Mouse (Mus musculus): ENCODE results near the gene Nfkbib. TPM values are rescaled to one million over a fixed set of nuclear protein-coding genes. Genes with fewer than 3 reads are reported as not detected.
A peak's percentile ranks its signal among the peaks of the same experiment; 100 is the strongest.

Nfkbib gene
- total RNA-seq (2021), result 10 to 100 TPM; 25.1 to 25.3 TPM
- long read RNA-seq, experiment 1, transcript Nfkbib-202 (6 exons, 1,243 nt), result major isoform, 55 of 84 reads
- long read RNA-seq, experiment 1, partial matches to known transcripts, result 28 of 84 reads
- long read RNA-seq, experiment 1, other reads (novel, unspliced or antisense), result 1 of 84 reads
- long read RNA-seq, experiment 2, transcript Nfkbib-202 (6 exons, 1,243 nt), result major isoform, 28 of 35 reads
- long read RNA-seq, experiment 2, partial matches to known transcripts, result 7 of 35 reads
- long read RNA-seq, experiment 2, other reads (novel, unspliced or antisense), result 0 of 35 reads

GRCm38 (mm10) chr7:28767462-28767965 is at the start of gene Nfkbib:
Nfkbib (minus strand) TSS chr7:28767512.
- DNase-seq, result no peak

DNA sequence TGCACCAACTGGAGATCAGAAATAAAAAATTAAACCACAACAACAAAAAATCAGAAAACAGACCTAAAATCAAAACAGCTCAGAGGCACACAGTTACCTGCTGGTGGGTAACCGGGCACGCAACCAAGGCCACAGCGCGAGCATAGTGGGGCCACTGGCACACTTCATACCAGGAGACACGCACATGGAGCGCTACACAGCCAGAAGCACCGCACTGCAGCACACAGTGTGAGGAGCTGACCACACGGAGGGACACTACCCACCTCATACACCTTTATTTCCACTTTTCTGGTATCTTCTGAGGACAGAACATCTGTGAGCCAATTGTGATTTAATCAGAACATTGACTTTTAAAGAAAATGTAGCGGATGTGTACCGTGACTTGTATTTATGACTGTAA is 49.6 kb upstream of the Nfkbib start:
- DNase-seq, result no peak

DNA sequence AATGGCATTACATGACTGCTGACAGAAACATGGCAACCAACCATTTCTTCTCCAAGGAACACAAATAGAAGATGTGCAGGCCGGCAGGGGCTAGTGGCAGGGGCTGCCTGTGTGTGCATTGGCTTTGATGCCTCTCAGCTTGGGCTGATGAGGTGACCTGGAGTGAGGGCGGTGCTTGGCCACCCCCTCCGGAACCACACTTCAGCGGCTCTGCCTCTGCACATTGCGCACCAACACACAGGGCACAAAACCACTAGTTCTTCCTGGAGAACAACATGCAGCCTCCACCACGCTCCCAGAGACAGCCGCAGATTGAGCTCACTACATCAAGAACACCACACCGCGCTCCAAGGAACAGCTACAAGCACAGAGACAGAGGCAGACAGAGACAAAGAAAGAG is 48.9 kb upstream of the Nfkbib start:
- DNase-seq, result no peak

- no peak for DNase-seq
Observed at GRCm38 (mm10) chr7:28815230-28815629, 47.9 kb upstream of the Nfkbib start.

DNA sequence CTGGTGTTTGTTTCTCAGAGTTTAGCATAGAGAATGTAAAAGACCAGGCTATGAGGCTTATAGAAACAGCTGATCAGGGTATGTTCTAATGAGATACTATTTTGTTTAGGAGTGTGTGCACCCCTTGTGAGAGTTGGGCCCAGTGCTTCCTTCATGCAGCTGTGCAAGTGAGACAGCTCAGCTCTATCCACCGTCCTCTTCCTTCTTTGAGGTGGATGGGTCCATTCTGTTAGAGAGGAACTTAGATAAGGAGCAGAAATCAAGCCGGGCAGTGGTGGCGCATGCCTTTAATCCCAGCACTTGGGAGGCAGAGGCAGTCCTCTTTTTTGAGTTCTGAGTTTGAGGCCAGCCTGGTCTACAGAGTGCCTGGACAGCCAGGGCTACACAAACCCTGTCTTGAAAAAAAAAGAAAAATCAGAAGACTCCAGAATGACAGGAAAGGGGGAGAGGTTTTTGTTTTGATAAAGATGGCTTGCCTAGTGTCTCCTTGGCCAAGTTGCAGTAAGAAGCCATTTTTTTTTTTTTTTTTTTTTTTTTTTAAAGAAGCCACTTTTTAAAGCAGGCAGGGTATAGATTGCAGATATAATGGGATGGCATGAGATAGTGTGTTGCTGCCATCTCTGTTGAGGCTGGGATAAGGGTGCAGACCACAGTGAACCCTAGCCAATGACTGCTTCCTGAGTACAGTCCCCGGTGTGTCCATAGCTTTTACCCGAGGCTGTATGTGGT is 47.2 kb upstream of the Nfkbib start:
- DNase-seq, result no peak

GRCm38 (mm10) chr7:28812949-28813348 is 45.6 kb upstream of the Nfkbib start:
- no peak for DNase-seq

DNA sequence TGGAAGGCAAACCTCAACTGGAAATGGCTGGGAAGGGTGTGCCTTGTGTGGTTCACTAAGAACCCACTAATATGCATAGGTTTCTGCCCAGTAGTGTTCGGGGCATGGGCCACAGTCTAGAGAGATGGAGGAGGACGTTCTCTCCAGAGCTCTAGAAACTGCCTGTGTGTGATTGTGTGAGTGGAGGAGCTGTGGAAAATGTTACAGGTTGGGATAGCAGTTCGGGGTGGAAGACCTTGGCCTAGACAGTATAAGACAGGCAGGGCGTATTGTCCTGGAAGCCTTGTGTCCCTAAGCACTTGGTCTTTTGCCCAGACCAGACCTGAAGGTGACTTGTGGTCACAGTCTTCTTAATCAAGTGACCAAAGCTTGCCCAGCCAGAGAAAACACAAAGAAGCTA is 45.1 kb upstream of the Nfkbib start:
- no peak for DNase-seq

DNA sequence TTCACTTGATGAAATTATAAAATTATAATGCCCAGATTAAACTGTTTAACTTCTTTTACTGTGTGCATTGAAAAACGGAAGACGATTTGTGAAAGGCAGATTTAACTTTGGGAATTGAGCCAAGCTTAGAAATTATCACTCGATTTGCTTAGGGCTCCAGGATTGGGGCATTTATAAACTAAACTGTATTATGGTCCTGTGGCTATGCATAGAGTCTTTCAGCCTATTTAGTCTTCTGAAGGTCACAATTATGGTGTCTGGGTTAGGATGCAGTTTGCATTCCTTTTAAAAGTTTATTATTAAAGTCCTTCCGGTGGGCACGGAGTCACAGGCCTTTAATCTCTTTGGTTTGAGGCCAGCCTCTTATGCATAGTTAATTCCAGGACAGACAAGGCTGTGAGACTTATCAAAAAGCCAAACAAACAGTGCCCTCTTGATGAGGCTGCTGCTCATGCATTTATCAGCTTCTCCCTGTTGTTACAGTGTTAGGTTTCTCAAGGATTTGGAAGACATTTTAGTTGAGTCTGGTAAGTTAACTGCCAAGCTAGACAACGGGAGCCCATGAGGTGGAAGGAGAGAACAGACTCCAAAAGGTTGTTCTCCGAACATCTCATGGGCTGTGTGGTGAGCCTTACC is 44.4 kb upstream of the Nfkbib start:
- DNase-seq, result no peak

- DNase-seq, result peak; percentile 97
Observed at GRCm38 (mm10) chr7:28811228-28811627, 43.9 kb upstream of the Nfkbib start.

DNA sequence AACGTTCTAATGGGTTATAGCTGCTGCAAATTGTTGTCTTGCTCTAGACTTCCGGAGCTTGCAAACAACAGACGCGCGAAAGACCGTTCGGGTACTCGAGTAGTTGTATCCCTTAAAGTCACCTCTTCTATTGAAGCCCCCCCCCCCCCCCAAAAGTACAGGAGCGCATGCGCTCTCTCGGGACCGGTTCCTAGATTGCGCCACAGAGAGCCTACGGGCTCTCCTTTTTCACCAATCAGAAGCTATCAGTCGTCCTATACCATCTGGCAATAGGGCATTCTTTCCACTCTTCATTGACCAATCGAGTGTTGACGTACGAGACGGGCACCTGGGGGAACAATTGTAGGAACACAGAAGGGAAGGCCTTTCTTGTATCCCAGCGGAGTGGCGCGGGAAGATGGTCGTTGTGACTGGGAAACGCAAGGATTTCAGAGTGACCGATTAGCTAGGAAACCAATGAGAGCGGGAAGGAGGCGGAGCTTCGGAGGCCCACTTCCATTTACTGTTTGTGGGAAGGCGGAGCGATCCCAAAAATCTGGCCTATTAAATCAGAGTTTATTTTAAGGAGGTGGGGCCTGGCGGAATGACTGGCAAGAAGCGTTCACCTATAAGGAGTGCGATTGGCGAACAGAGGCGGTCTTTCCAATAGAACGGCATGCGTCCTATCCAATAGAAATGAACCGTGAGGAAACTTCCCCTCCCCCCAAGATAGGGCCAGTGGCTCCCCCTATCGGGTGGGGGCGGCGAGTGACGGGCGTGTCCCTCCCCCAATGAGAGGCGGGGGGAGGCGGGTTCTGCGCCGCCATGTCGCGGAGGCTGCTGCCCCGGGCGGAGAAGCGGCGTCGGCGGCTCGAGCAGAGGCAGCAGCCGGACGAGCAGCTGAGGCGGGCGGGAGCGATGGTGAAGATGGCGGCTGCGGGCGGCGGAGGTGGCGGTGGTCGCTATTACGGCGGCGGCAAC is 43.1 kb upstream of the Nfkbib start:
- DNase-seq, result peak; percentile 99

GRCm38 (mm10) chr7:28809401-28810089 is 42.2 kb upstream of the Nfkbib start:
- DNase-seq, result peak; percentile 79

DNA sequence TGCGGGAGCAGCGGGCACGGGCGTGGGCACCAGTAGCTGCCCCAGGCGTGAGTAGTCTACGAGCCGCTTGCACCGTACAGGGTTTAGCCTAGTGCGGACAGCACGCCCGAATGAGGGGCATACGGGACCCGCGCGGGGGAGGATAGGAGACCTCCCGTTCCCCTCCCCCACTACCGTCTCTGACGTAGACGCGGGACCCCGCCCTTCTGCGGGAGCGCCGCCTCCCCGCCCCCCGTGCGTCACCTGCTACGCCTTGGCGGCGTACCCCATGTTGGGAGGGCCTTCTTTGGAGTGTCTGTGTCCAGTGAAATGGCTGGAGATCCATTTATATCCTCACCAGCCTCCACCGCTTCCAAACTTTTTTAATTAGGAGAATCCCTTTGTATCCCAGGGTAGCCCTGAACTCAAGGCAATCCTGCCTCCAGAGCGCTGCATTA is 41.7 kb upstream of the Nfkbib start:
- DNase-seq, result peak; percentile 99

DNA sequence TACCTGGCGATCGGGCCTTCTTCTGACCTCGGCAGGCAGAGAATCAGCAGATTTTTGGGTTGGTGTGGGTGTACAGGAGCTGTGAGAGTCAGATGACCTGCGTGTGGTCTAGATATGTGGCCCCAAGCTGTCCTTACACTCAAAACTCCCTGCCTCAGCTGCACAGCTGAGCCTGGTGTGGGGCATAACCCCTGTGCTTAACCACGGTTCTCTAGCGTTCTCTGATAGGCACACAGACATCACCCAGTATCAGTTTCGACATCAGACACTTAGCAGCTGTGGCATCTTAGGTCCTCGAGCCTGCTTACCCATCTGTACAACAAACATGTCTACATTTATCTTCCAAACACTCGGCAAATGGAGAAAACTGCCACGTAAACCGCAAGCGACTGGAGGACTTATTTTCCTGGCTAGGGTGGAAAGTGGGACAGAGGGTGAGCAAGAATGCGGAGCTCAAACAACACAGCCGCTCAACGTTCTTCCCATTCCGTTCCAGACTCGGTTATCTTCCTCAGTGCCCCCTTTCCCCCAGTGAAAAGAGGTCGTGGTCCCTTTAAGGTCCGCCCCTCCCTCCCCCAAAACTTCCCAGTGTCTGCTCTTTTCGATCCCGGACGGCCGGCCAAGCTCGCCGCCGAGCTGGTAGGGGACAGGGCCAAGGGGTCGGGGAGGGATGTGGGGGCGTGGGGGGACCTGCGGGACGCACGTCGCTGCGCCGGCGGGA is 41.1 kb upstream of the Nfkbib start, which contains the start of gene Hnrnpl:
Gene Hnrnpl, plus strand, starts transcription at position 321 of the 721 bp plus-strand sequence.
- no peak for DNase-seq

- DNase-seq, result peak; percentile 76
Observed at GRCm38 (mm10) chr7:28807641-28808220, 40.4 kb upstream of the Nfkbib start.

DNA sequence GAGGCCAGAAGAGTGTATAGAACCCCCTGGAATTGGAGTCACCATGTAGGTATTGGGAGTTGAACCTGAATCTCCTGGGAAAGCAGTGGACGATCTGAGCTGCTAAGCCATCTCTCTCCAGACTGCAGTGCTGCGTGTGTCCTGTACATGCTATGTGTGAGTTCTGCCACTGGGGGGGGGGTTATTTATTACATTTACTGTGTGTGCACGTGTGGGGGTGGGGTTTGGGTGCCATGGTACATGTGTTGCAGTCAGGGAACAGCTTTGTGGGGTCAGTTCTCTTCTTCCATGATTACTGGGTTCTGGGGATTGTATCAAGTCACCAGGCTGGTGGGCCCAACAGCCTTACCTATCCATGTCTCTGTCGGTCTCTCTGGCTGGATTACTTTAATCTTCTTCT is 39.6 kb upstream of the Nfkbib start:
- no peak for DNase-seq

GRCm38 (mm10) chr7:28803756-28804155 is 36.4 kb upstream of the Nfkbib start:
- no peak for DNase-seq

- no peak for DNase-seq
Observed at GRCm38 (mm10) chr7:28802846-28803588, 35.7 kb upstream of the Nfkbib start.

DNA sequence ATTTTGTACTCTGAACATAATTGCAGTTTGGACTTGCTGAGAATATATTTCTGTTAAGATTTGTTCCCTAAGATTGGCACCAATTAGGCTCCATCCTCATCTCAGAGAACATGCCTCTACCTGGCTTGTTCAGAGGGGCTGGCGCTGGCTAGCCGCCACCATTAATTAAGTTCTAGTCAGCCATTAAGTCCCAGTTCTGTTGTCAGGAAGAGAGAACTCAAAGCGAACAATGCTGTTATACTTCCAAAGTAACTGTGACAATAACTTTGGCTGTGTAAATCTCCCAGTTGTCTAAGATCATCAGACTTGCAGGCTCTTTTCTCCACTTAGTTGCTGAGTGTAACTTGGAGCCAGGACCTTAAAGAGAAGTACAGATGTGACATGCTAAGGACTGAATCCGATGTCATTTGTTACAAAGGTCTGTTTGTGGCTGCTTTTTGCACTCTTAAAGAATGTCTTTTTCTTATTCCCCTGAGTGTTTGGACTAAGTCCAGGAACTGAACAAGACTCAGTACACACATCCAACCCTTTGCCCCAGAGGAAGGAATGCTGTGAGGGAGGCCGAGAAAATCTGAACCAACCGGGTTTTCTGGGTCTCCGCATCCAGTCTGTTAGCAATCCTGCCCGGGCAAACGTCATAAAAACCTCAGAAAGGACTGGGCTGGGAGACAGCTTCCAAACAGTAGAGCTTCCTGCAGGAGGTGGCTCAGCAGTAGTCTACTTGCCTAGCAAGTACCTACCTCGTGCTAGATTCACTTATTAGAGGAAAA is 34.8 kb upstream of the Nfkbib start:
- no peak for DNase-seq

DNA sequence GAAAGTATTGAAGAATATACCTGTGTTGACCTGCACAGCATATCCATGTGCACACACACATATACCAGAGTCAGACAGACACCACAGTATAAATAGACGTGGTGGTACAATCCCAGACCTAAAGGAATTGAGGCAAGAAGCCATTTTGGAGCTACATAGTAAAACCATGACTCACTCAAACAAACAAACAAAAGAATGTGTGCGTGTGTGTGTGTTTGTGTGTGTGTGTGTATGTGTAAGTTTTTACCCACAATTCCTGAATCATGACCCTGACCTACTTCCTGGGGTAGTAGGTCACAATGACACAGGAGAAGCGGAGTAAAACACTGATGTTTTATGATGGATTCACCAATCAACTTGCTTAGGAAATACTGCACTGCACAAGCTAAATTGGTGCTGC is 34.1 kb upstream of the Nfkbib start:
- DNase-seq, result no peak
